In genomic region chr3:138525494-138525893, GRCm38 (mm10) we compare ENCODE assay signal across 9 mouse cellular contexts. TPM values are rescaled to one million over a fixed set of nuclear protein-coding genes. Genes with fewer than 3 reads are reported as not detected.
DNase-seq lines count a peak whose midpoint lies in the region; ATAC-seq and TF ChIP-seq lines count a peak whose summit lies in the region.
"Had no signal": no experiment of that assay in that cellular context is flagged by ENCODE, and none has a peak within 500 bp of the region (broad histone marks: within the 10 kb centered on the region; RNA-seq: fewer than 3 reads in every experiment).

No protein-coding gene starts in this region.

- peaks cover 27% of the 10 kb centered on the region for H3K79me2 ChIP-seq in myocyte (ENCODE audit: control insufficient read depth, insufficient read depth)

- peaks cover 16% of the 10 kb centered on the region for H3K4me1 ChIP-seq in limb, embryonic 12.5 days (replicated peaks)
- peaks cover 22% of the 10 kb centered on the region for H3K4me1 ChIP-seq in limb, embryonic 10.5 days
- peaks cover 26% of the 10 kb centered on the region for H3K4me1 ChIP-seq in embryonic facial prominence, embryonic 15.5 days

- H3K9ac ChIP-seq in limb, embryonic 12.5 days (replicated peaks), result no peak overlapping the region
- no peak overlapping the region for H3K9ac ChIP-seq in embryonic facial prominence, embryonic 15.5 days

- DNase-seq in cerebellum, adult 9-10 months, result peak; percentile 19
- DNase-seq in cerebellum, adult 11-12 months, result no peak
- no peak for DNase-seq in limb, embryonic 10.5 days (ENCODE audit: low spot score)
- DNase-seq in Muller cell, postnatal 12 days (ENCODE audit: inconsistent ontology term), result no peak
- DNase-seq in kidney, adult 9 months, result no peak

- H3K4me2 ChIP-seq in limb, embryonic 12.5 days, result peak overlapping the region; percentile 76
- peak overlapping the region; percentile 80; the same call in 1 of the 2 replicates for H3K4me2 ChIP-seq in embryonic facial prominence, embryonic 15.5 days (replicated peaks)
- H3K4me2 ChIP-seq in myocyte (ENCODE audit: low read depth), result peak overlapping the region; percentile 95

- H3K27ac ChIP-seq in limb, embryonic 12.5 days, result no peak overlapping the region
- H3K27ac ChIP-seq in limb, embryonic 10.5 days, result no peak overlapping the region
- no peak overlapping the region for H3K27ac ChIP-seq in embryonic facial prominence, embryonic 15.5 days (replicated peaks)
- H3K27ac ChIP-seq: forebrain, embryonic 12.5 days had no signal

- H3K4me3 ChIP-seq in limb, embryonic 12.5 days (replicated peaks), result 0 out of 2 replicates have a peak overlapping the region, but pooled peaks have one; percentile 51
- H3K4me3 ChIP-seq in limb, embryonic 10.5 days, result no peak overlapping the region
- H3K4me3 ChIP-seq in embryonic facial prominence, embryonic 15.5 days (replicated peaks), result no peak overlapping the region
- H3K4me3 ChIP-seq in myocyte, result peak overlapping the region; percentile 33

- H3K27me3 ChIP-seq in limb, embryonic 12.5 days, result no peaks in the 10 kb centered on the region
- H3K27me3 ChIP-seq in limb, embryonic 10.5 days (ENCODE audit: low read depth, poor library complexity, severe bottlenecking), result no peaks in the 10 kb centered on the region
- no peaks in the 10 kb centered on the region for H3K27me3 ChIP-seq in embryonic facial prominence, embryonic 15.5 days
- no peaks in the 10 kb centered on the region for H3K27me3 ChIP-seq in myocyte (ENCODE audit: control insufficient read depth, insufficient read depth, insufficient read length)

- WGBS in limb, embryonic 12.5 days, result 48% methylated on average over 8 of the region's 8 CpGs
- 44% methylated on average over 8 of the region's 8 CpGs for WGBS in limb, embryonic 10.5 days
- WGBS in embryonic facial prominence, embryonic 15.5 days, result 54% methylated on average over 8 of the region's 8 CpGs

- no peaks in the 10 kb centered on the region for H3K9me3 ChIP-seq in limb, embryonic 12.5 days
- H3K9me3 ChIP-seq in limb, embryonic 10.5 days (replicated peaks), result no peaks in the 10 kb centered on the region
- no peaks in the 10 kb centered on the region for H3K9me3 ChIP-seq in embryonic facial prominence, embryonic 15.5 days (replicated peaks)
- H3K9me3 ChIP-seq: forebrain, embryonic 12.5 days had no signal

- ATAC-seq in limb, embryonic 12.5 days (ENCODE audit: insufficient number of reproducible peaks, insufficient read depth, low FRiP score, low TSS enrichment, low read depth), result no peak
- ATAC-seq in embryonic facial prominence, embryonic 15.5 days (ENCODE audit: insufficient number of reproducible peaks, low FRiP score, low TSS enrichment, low read depth), result no peak

- no peaks in the 10 kb centered on the region for H3K36me3 ChIP-seq in limb, embryonic 12.5 days
- H3K36me3 ChIP-seq in limb, embryonic 10.5 days, result no peaks in the 10 kb centered on the region
- no peaks in the 10 kb centered on the region for H3K36me3 ChIP-seq in embryonic facial prominence, embryonic 15.5 days
- no peaks in the 10 kb centered on the region for H3K36me3 ChIP-seq in myocyte (ENCODE audit: control insufficient read depth, insufficient read depth)
- H3K36me3 ChIP-seq: forebrain, embryonic 12.5 days had no signal

- no peak overlapping the region for H3ac ChIP-seq in myocyte (ENCODE audit: control insufficient read depth, insufficient read length)

- no peak for TF ChIP-seq POLR2A in myocyte (IDR thresholded peaks at IDR 0.05; ENCODE audit: insufficient read length, low read depth)

TF ChIP-seq in myocyte, 11 proteins besides CTCF, POLR2A, EP300 and RAD21:
- TF ChIP-seq TCF3 (IDR thresholded peaks at IDR 0.05; ENCODE audit: insufficient read length, low read depth), result no peak
- no peak for TF ChIP-seq REST (IDR thresholded peaks at IDR 0.05; ENCODE audit: insufficient read depth, insufficient read length)
- TF ChIP-seq CEBPB (IDR thresholded peaks at IDR 0.05; ENCODE audit: insufficient read depth, poor library complexity, severe bottlenecking), result no peak
- TF ChIP-seq E2F4 (IDR thresholded peaks at IDR 0.05; ENCODE audit: insufficient read depth), result no peak
- TF ChIP-seq POLR2AphosphoS2 (IDR thresholded peaks at IDR 0.05; ENCODE audit: insufficient read length, low read depth), result no peak
- no peak for TF ChIP-seq MAX (IDR thresholded peaks at IDR 0.05; ENCODE audit: low read depth)
- no peak for TF ChIP-seq MYOD1 (IDR thresholded peaks at IDR 0.05; ENCODE audit: control insufficient read depth in 1 of 3, insufficient read length in 2 of 3, low read depth in 2 of 3)
- no peak for TF ChIP-seq USF1 (IDR thresholded peaks at IDR 0.05; ENCODE audit: low read depth)
- no peak for TF ChIP-seq MYOG (IDR thresholded peaks at IDR 0.05; ENCODE audit: control insufficient read depth in 1 of 3, insufficient read depth in 1 of 3, insufficient read length in 2 of 3, low read depth in 2 of 3)
- no peak for TF ChIP-seq TCF12 (IDR thresholded peaks at IDR 0.05; ENCODE audit: insufficient read depth, poor library complexity, severe bottlenecking)
- no peak for TF ChIP-seq SRF (IDR thresholded peaks at IDR 0.05; ENCODE audit: control insufficient read depth, insufficient read length, low read depth)

RNA-seq across cellular contexts. Expression of gene Eif4e, which starts 0.5 kb away (rescaled TPM):
- 380 and 391 TPM in 2 replicates for polyA plus RNA-seq in limb, embryonic 12.5 days (2016; fragmentation: Nextera tagmentation; extraction: Ambion mirVana)
- polyA plus RNA-seq in limb, embryonic 10.5 days (2016; fragmentation: Nextera tagmentation; extraction: Ambion mirVana), result 540 and 565 TPM in 2 replicates
- 299 and 311 TPM in 2 replicates for polyA plus RNA-seq in embryonic facial prominence, embryonic 15.5 days (2015; fragmentation: Nextera tagmentation; extraction: Ambion mirVana)
- 136 TPM for polyA plus RNA-seq in myocyte (2012; fragmentation: generic; extraction: Trizol)

RNA-seq across cellular contexts. Expression of gene Metap1, which starts 36.2 kb away (rescaled TPM):
- 44.1 and 44.2 TPM in 2 replicates for polyA plus RNA-seq in limb, embryonic 12.5 days (2016; fragmentation: Nextera tagmentation; extraction: Ambion mirVana)
- 49.7 and 51.1 TPM in 2 replicates for polyA plus RNA-seq in limb, embryonic 10.5 days (2016; fragmentation: Nextera tagmentation; extraction: Ambion mirVana)
- 38.0 and 40.3 TPM in 2 replicates for polyA plus RNA-seq in embryonic facial prominence, embryonic 15.5 days (2015; fragmentation: Nextera tagmentation; extraction: Ambion mirVana)
- polyA plus RNA-seq in myocyte (2012; fragmentation: generic; extraction: Trizol), result 29.0 TPM

Comparison
In these comparisons a context has a peak if more than half of its experiments do, and no peak if none do; other contexts are left out.
1. H3K4me3 ChIP-seq: peak in limb, embryonic 12.5 days (single experiment) and myocyte (single experiment); none in limb, embryonic 10.5 days (single experiment) and embryonic facial prominence, embryonic 15.5 days (single experiment).
2. Peak in every context shown above with its lines, with median percentiles within 50 percentile points of each other: H3K4me2 ChIP-seq.